Mouse (Mus musculus) cerebellum, postnatal 25 days (tissue): Measurements from ENCODE around the gene Rpap1.

ENCODE experiments used
- DNase-seq, 2 experiments: peaks; one replicate each; pipeline ENCODE4 v3.0.0; 2021; ENCODE audit warnings: mixed read lengths in 2 of 2

Rpap1 gene

DNA sequence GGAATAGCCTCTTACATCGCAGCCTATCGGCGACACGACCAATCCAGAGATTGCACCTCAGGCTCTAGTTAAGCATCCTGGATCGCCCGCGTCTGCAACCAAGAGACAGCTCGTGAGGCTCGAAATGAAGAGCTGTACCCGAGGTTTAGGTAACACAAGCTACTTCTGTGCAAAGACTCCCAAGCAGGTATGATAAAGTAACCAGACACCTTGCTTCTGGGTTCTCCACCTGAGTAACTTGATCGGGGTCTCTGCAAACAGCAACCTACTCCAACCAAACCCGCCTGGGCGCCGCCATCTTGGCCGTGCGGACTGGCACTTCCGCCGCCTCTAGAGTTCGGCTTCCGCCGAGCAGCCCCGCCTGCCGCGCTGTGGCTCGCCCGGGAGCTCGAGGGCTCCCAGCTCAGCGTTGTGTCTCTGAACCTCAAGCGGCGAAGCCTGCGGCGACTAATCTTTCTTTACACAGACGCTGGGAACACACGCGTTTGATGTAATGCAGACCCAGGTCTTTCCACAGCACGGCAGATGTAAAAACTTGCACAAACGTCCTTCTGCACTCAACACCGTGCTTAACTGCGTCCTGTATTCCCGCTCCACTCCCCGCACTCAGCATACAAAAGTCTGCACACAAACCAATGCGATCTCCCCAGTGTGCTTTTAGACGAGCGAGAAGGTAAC lies at the start of gene Rpap1:
TSS of gene Rpap1 (minus strand) at position 332 of the 678 bp plus-strand sequence.
- peak; percentile 89 to 92 for DNase-seq

DNA sequence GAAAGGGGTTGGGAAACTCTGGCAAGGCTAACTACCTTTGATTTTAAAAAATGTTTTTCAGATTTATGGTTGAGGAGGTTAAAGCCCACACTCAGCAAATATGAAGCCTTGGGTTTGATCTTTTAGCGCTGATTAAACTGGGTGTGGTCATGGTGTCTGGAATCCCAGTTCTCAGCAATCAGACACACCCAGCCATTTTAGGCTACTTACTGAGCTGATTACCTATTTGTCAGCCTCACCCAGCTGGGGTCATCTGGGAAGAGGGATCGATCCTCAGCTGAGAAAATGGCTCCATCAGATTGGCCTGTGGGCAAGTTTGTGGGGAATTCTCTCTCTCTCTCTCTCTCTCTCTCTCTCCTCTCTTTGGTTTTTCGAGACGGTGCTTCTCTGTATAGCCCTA lies 46.9 kb upstream of the Rpap1 start:
- DNase-seq, result no peak

DNA sequence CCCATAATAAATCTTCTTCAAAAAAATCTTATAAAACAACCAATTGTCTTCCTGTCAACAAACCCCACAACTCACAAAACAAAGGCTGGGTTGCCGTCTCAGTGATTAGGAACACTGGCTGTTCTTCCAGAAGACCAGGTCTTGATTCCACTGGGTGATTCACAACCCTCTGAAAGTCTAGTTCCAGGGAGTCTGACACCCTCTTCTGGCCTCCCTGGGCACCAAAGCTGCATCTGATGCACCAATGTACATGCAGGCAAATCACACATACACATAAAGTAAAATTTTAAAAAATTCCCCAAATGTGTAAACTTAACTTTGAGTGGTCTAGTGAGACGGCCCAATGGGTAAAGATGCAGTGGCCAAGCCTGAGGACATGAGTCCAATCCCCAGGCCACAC lies 43.2 kb upstream of the Rpap1 start:
- DNase-seq, result no peak

DNA sequence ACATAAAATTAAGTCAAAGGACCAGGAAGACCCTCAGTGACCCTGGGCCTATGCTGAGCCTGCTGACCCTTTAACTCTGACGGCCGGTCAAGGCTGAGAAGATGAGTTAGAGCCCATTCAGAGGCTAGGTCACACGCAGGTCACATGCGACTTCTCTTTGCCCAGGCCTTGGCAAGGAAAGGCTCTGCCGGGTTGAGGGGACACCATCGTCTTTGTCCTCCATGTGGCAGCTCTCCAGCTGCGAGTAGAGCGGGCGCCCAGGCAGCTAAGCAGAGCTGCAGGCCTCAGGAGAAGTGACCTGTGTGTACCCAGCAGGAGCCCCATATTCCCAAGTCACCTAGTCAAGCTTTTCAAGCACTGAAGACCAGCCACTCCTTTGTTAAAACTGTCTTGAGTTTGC lies 33.8 kb upstream of the Rpap1 start:
- peak in 1 of 2 experiments; percentile 50 for DNase-seq

DNA sequence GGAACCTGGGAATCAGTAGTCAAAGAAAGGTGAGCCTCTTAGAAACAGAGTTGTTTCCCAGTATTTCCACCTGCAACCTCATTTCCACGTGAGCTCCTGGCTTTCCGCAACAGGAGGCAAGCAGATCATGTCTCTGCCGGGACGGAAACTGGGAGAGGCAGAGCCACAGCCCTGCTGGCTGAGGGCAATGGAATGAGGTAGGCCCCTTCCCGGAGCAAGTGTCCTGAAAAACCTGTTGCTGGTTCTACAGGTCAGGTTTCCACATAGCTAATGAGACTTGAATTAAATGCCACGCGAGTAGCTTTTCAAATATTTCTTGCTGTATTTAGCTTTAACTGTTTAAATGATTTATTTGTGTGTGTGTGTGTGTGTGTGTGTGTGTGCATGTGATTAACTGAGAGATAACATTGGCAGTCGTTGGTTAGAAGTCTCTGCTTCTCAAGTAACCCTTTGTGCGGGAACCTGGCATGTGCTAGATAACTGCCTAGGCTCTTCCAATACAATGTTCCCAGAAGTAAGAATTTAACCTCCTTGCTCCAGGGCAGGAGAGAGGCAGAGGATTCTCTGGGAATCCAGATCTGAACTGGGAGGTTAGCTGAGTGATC lies 31.4 kb upstream of the Rpap1 start:
- DNase-seq, result peak in 1 of 2 experiments; percentile 19

DNA sequence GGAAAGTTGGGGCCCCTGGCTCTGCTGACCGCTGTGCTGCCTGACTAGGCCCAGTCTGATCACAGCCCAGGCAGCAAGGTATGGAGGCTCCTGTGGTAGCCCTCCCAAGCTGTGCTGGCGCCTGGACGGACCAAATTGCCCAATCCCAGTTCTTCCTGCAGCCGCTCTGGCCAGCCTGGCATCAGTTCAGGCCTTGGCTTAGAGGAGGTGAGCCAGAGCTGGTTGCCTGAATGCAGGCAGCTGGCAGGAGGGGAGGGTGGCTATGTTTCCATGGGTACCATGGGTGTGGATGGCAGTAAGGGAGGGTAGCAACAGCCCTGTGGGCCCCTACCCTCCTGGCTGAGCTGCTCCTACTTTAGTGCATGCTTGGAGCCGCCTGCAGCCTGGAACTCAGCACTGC lies 29.7 kb upstream of the Rpap1 start:
- DNase-seq, result peak; percentile 78 to 87

DNA sequence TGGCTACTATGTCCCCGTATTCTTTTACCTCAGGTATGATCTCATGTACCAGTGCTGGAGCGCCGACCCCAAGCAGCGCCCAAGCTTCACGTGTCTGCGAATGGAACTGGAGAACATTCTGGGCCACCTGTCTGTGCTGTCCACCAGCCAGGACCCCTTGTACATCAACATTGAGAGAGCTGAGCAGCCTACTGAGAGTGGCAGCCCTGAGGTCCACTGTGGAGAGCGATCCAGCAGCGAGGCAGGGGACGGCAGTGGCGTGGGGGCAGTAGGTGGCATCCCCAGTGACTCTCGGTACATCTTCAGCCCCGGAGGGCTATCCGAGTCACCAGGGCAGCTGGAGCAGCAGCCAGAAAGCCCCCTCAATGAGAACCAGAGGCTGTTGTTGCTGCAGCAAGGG lies 29.3 kb upstream of the Rpap1 start:
- DNase-seq, result peak in 1 of 2 experiments; percentile 32

DNA sequence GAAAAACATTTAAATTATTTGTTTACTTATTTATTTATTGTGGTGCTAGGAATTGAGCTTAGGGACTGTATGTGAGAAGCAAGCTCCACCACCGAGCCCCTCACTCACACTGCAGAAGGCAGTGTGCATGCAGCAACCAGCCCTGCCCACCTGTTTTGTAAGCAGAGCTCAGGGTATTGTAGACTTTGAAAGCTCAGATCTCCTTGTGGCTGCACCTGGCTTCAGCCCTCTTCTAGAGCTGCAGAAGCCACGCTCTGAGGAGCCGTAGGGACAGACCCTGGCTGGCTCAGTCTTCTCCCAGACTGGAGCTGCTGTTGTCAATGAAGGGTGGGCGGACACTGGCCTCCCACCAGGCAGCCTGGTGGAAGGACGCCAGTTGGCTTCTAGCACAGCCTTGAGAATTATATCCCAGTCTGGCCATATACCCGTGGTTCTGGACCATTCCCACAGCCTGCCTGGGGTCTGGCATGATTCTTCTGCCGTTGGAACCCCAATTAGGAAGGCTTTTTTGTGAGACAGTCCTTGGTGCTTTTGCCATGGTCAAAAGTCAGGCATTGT lies 27.1 kb upstream of the Rpap1 start:
- DNase-seq, result peak; percentile 60 to 74

DNA sequence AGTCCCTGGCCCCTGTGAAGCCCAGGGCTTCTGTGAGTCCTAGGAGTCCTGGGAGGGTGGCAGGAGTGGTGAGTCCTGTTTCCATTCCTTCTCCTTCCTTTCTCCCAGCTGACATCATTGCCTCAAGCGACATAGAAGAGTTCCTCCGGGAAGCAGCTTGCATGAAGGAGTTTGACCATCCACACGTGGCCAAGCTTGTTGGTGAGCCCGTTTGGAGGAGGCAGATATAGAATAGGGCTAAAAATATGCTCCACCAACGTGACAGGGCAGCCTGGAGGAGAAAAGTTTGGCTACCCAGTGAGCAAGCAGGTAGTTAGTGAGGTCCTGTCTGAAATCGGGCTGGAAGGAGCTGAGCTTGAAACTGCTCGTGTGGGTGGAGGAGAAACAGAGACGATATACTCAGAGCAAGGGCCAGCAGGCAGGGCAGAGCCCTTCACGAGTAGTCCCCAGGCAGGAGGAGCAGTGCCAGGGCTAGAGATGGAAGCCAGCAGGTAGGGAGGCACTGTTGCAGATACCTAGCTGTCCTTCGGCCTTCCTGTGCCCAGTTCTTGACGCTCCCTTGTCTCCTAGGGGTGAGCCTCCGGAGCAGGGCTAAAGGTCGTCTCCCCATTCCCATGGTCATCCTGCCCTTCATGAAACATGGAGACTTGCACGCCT lies 24.3 kb upstream of the Rpap1 start:
- peak; percentile 61 to 73 for DNase-seq

DNA sequence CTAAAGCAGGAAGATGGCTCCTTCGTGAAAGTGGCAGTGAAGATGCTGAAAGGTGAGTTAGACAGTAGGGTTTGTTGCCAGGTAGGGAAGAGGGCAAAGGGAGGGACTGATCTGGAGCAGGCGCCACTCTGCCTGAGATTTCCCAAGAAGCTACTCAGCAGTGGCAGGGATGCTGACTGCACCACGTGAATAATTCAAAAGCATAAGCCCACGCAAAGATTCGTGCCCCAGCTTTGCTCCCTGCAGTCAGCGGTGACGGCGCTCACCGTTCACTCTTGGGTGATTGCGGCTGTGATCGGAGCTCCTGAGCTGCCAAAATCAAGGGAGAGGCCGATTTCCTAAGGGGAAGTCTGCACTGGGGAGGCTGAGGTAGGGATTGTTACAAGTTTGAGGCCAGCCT lies 23.6 kb upstream of the Rpap1 start:
- peak in 1 of 2 experiments; percentile 20 for DNase-seq

DNA sequence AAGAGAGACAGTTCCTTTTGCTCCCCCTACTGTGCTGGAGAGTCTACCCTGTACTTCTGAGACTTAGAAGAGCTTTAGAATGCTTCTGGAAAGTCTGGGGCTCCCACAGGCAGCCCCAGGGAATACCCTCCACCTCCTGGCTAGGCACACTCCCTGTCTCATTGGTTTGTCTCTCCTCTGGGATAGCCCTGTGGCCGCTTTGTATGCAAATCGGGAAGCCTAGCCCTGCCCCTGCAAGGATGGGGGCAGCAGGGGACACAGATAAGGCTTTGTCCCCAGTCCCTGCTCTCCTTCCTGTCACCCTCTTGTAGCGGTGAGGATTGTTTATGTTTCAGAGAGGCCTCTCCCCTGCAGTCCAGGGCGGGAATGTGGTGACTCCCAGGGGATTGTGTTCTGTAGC lies 21.5 kb upstream of the Rpap1 start:
- no peak for DNase-seq

DNA sequence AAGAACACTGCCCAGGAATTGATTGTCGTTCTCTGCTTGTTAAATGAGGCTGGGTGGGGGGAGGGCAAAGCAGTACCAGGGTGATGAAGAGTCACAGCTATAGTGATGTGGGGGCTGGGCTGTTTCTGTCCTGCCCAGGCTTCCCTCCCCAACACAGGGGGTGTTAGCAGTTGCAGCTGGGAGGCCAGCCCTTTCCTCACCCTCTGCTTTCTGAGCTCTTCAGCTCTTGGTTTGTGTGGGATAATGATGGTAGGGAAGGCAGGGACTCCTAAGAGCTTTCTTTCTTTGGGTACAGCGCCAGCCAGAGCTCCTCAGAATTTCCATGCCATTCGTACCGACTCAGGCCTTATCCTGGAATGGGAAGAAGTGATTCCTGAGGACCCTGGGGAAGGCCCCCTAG lies 21.1 kb upstream of the Rpap1 start:
- DNase-seq, result no peak

DNA sequence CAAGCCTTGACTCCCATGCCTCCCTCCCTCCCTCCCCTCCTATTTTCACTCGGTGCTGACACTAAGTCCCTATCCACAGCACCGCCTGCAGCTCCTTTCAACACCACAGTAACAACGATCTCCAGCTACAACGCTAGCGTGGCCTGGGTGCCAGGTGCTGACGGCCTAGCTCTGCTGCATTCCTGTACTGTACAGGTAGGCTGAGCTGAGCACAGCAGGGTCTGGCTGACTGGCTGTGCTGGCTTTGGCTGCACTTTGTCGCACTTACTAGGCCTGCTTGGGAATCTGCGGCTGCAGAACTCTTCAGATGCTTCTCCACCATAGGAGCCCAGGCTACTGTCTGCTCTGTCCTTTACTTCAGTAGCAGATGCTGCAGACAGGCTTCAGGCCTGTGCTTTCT lies 18.2 kb upstream of the Rpap1 start:
- DNase-seq, result peak; percentile 58 to 63

DNA sequence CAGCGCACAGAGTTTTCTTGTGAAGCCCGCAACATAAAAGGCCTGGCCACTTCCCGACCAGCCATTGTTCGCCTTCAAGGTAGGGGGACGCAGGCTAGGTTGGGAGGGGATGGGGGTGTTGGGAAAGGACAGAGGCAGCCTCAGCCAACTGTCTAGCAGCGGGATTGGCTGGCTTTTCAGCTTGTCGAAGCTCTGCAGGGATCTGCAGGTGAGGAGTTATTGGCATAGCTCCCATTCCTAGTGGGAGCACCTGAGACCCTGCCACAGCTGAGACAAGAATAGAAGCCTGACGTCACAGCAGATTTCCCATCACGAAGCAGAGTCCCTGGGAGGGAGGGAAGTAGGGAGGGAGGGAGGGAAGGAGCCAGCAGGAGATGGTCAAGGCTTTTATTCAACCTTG lies 17.4 kb upstream of the Rpap1 start:
- peak; percentile 65 to 70 for DNase-seq

DNA sequence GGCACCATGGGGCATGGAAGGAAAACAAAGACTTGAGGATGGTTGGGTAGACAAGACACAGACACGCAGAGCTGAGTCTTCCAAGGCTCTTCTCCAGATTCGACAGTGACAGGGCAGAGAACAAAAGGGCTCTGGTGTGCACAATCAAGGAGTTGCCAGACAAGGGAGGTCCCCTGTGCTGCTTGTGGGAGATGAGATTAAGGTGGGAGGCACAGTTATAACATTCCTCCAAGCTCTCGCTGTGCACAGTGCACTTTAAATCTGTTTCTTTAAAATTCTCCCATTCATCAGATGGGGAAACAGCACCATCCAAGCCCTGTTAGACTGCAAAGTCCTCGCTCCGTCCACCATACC lies 16.9 kb upstream of the Rpap1 start:
- DNase-seq, result no peak

DNA sequence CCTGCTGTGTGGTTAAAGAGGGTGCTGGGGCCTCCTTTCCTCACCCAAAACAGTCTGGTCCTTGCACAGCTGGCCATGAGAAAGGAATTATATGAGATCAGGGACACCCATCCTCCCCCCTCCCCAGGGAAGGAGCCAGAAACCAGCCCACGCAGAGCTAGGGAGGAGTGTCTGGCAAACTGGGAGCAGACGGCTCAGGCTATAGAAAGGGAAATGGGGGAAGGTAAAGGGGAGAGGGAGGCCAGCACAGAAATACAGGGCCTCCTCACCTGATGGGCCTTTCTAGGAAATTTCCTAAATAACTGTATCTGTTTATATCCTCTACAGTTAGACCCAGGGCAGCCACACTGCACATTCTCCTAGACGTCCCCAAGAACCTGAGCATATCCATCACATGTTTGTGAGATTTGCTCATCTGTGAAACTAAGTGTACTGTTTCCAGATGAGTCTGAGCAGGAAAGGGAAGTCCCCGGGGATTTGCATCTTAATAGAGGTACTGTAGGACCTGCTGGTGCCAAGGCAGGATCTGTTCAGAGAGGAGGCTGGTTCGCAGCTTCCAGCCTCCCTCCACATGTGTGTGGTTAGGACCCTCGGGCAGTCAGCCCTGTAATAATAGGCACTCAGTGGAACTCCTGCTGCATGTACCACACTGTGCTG lies 16.4 kb upstream of the Rpap1 start:
- peak; percentile 36 to 50 for DNase-seq

DNA sequence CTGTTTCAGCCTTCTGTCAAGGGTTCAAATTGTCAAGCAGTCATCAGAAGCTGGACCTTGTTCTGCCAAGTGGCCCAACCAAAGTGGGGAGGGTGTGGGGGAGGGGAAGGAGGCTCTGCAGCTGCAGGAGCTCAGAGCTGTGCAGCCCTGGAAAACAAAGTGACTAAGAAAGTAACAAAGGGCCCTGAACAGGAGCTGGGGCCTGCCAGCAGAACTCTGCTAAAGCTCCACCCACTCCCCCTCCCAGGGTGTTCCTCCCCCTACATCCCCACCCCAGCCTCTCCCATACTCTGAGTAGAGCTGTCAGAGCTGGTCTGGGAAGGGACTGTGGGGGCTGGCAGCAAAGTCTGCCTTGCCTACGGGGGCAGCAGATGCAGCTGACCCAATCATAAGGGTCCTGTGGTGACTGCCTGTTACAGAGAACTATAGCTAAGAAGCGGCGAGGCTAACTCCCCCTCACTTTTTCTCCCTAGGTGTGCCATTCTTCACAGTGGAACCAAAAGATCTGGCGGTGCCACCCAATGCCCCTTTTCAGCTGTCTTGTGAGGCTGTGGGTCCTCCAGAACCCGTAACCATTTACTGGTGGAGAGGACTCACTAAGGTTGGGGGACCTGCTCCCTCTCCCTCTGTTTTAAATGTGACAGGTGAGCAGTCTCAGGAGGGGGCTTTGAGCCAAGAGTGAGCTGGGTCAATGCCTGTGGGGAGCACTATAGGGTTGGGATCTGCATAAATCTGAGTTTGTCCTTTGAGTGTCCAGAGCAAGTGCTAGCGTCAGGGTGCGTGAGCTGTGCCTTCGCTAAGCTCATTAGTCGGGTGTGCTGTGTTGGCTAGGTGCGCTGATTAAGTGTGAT lies 15.7 kb upstream of the Rpap1 start:
- peak in 1 of 2 experiments; percentile 56 for DNase-seq

DNA sequence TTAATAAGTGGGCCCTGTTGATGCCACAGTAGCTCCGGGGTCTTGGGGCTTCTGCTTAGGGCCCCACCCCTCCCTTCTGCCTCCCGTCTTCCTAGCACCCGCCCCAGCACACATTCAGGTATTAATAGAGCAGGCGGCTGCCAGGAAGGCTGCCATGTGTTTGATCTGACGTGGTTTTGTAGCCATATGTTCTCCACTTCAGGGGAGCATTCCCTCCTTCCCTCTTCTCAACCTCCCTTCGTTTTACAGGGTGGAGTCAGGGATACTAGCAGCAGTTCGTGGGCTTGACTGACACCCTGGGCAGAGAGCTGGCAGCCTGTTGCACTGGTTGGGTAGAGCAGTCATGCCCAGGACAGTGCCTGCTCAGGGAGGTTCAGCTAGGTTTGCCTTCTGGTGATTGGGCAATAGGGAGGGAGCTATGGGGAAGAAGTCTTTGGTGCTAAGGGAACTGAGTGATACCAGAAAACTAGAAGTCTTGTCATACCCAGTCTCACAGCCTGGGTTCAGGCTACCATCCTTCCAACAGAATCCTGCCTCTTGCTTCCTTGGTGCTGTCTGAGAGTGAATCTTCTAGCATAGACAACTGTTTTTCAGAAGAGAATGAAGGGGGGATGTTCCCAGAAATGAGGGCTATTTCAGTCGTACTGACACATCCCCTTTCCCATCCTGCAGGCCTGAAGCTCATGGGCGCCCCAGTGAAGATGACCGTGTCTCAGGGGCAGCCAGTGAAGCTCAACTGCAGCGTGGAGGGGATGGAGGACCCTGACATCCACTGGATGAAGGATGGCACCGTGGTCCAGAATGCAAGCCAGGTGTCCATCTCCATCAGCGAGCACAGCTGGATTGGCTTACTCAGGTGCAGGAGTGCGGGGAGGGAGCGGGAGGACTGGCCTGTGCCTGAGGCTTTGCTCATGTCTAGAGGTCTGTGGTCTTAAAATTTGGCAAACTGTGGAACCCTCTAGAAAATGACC lies 13.8 kb upstream of the Rpap1 start:
- peak; percentile 85 to 86 for DNase-seq

DNA sequence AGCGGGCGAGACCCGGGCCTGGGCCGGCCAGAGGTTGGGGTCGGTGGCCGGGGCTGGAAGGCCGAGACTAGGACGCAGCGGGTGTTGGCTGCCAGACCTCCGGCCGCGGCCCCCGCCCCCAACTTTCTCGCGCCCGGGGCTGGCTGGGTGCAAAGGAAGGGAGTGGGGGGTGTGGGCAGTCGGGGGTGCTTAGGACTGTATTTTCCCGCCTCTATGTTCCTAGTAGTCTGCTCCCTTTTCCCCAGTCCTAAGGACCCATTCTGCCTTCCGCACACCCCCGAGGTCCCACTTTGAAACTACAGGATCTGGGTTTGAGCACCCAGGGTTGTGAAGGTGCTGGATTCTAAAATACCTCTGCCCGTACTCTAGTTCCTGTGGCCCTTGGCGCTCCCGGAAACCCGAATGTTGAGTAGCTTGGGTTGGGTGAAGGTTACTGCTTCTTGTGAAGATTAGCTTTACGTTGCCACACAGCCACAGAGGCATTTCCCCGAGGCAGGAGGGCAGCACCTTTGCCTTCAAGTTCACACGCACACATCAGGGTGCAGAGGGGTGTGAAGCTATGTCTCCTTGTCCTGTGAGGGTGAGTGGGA lies 12.7 kb upstream of the Rpap1 start:
- peak; percentile 65 to 66 for DNase-seq

DNA sequence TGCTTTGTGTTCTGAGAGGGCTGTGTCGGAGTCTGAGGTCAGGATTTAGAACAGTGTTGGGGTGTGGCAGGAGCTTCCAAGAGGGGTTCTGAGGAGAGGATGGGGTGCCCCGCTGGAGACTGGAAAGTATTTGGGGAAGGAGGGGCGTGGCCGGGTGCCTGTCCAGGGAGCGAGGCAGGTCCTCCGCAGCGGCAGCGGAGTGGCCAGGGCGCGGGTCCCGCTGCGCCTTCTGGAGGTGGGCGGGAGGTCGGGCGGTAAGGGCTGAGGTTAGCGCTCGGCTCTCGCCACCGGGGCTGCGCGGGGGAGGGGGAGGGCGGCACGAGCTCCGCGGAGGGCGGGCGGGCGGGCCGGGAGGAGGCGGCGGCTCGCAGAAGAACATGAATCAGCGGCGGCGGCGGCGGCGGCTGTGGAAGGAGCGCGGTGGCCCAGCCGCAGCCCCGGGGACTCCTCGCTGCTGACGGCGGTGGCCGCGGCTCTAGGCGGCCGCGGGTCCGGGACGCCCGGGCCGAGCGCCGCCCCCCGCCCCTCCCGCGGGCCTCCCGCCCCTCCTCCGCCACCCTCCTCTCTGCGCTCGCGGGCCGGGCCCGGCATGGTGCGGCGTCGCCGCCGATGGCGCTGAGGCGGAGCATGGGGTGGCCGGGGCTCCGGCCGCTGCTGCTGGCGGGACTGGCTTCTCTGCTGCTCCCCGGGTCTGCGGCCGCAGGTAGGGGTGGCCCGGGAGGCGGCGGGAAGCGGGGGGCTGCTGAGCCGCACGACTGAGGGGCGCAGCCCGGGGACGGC lies 12.0 kb upstream of the Rpap1 start:
- peak; percentile 78 to 83 for DNase-seq
